Mouse (Mus musculus) natural killer cell, adult 2 months (primary cell): ENCODE data around the gene Arl14.

ENCODE experiments used
- DNase-seq, 2 experiments: peaks; one replicate each; pipeline ENCODE4 v3.0.0; 2022; ENCODE audit warnings: low spot score in 2 of 2

Arl14 gene

DNA sequence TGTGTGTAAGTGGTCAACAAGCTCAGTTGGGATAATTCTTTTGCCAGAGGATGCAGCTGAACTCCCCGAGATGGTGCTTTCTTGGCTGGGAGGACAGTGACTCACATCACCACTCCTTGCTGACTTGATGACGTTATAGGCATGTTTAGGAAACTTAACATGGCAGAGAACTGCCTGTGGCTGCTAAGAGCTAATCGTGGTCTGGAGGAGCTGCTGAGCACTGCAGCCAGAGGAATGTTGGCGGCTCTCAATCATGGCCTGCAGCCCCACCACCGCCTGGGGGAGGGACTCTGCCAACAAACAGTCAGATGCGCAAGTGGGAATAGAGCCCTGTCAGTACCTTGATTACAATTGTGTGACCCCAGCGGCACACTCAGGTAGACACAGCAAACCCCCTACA, 49.6 kb downstream of the Arl14 start:
- no peak for DNase-seq
